Mouse (Mus musculus): ENCODE measurements around the gene Eno4. TPM values are rescaled to one million over a fixed set of nuclear protein-coding genes. Genes with fewer than 3 reads are reported as not detected.

Gene Eno4
- polyA plus RNA-seq, 2 experiments, result 0.19 to 0.31 TPM

- no peak for ATAC-seq (ENCODE audit: low FRiP score, low read depth)
- Histone ChIP-seq H3K4me1 (ENCODE audit: control insufficient read depth, insufficient read depth, low read length) (peaks cover 7% of the 10 kb centered on the region), H3K9ac (ENCODE audit: low read depth, low read length, severe bottlenecking) (no peak overlapping the region), H3K27ac (replicated peaks; ENCODE audit: low read depth, low read length) (no peak overlapping the region), H3K9me3 (ENCODE audit: control insufficient read depth, low read length) (no peaks in the 10 kb centered on the region), H3K4me2 (replicated peaks; ENCODE audit: low read depth, low read length, severe bottlenecking) (0 out of 2 replicates have a peak overlapping the region, but pooled peaks have one; percentile 7), H3K4me3 (replicated peaks; ENCODE audit: low read length) (peak overlapping the region; percentile 14; the same call in 1 of the 2 replicates), H3K36me3 (ENCODE audit: control insufficient read depth, insufficient read depth, low read length) (no peaks in the 10 kb centered on the region), H3K27me3 (ENCODE audit: control insufficient read depth, insufficient read depth, low read length) (peaks cover 5% of the 10 kb centered on the region; the same call in 1 of the 2 replicates)
- WGBS, result 22% methylated on average over 13 of the region's 13 CpGs
- no peak for DNase-seq (ENCODE audit: low spot score)
- TF ChIP-seq POLR2A (IDR thresholded peaks at IDR 0.05; ENCODE audit: borderline replicate concordance, extremely low read depth, insufficient read depth, insufficient read length), result no peak
Observed at GRCm38 (mm10) chr19:58970826-58971225, 27.6 kb downstream of the Eno4 start.

- WGBS, result 87% methylated on average over 8 of the region's 8 CpGs
- H3K4me2 ChIP-seq (replicated peaks; ENCODE audit: low read depth, low read length, severe bottlenecking), result no peak overlapping the region
- no peaks in the 10 kb centered on the region for H3K36me3 ChIP-seq (ENCODE audit: control insufficient read depth, insufficient read depth, low read length)
- H3K9ac ChIP-seq (ENCODE audit: low read depth, low read length, severe bottlenecking), result no peak overlapping the region
- DNase-seq (ENCODE audit: low spot score) (no peak), ATAC-seq (ENCODE audit: low FRiP score, low read depth) (no peak)
- H3K4me3 ChIP-seq (replicated peaks; ENCODE audit: low read length), result no peak overlapping the region
- H3K9me3 ChIP-seq (ENCODE audit: control insufficient read depth, low read length), result no peaks in the 10 kb centered on the region
- peaks cover 5% of the 10 kb centered on the region; the same call in 1 of the 2 replicates for H3K27me3 ChIP-seq (ENCODE audit: control insufficient read depth, insufficient read depth, low read length)
- TF ChIP-seq POLR2A (IDR thresholded peaks at IDR 0.05; ENCODE audit: borderline replicate concordance, extremely low read depth, insufficient read depth, insufficient read length), result no peak
- H3K27ac ChIP-seq (replicated peaks; ENCODE audit: low read depth, low read length), result no peak overlapping the region
- 0 out of 2 replicates have a peak, but pooled peaks cover 1% of the 10 kb centered on the region for H3K4me1 ChIP-seq (ENCODE audit: control insufficient read depth, insufficient read depth, low read length)
Observed at GRCm38 (mm10) chr19:58974126-58974525, 30.9 kb downstream of the Eno4 start.

GRCm38 (mm10) chr19:58975216-58975863, 32.1 kb downstream of the Eno4 start:
- DNase-seq (ENCODE audit: low spot score) (no peak), ATAC-seq (ENCODE audit: low FRiP score, low read depth) (peak; percentile 65; the same call in 1 of the 2 replicates)
- Histone ChIP-seq H3K9me3 (ENCODE audit: control insufficient read depth, low read length) (no peaks in the 10 kb centered on the region), H3K4me1 (ENCODE audit: control insufficient read depth, insufficient read depth, low read length) (0 out of 2 replicates have a peak, but pooled peaks cover 5% of the 10 kb centered on the region), H3K4me3 (replicated peaks; ENCODE audit: low read length) (no peak overlapping the region), H3K27ac (replicated peaks; ENCODE audit: low read depth, low read length) (no peak overlapping the region), H3K36me3 (ENCODE audit: control insufficient read depth, insufficient read depth, low read length) (no peaks in the 10 kb centered on the region), H3K4me2 (replicated peaks; ENCODE audit: low read depth, low read length, severe bottlenecking) (no peak overlapping the region), H3K27me3 (ENCODE audit: control insufficient read depth, insufficient read depth, low read length) (peaks cover 5% of the 10 kb centered on the region; the same call in 1 of the 2 replicates), H3K9ac (ENCODE audit: low read depth, low read length, severe bottlenecking) (no peak overlapping the region)
- 55% methylated on average over 11 of the region's 11 CpGs for WGBS
- TF ChIP-seq POLR2A (IDR thresholded peaks at IDR 0.05; ENCODE audit: borderline replicate concordance, extremely low read depth, insufficient read depth, insufficient read length), result no peak

- ATAC-seq (ENCODE audit: low FRiP score, low read depth) (0 out of 2 replicates have a peak, but pooled peaks have one; percentile 28), DNase-seq (ENCODE audit: low spot score) (no peak)
- no peak for TF ChIP-seq POLR2A (IDR thresholded peaks at IDR 0.05; ENCODE audit: borderline replicate concordance, extremely low read depth, insufficient read depth, insufficient read length)
- Histone ChIP-seq H3K4me1 (ENCODE audit: control insufficient read depth, insufficient read depth, low read length) (peaks cover 6% of the 10 kb centered on the region; the same call in 1 of the 2 replicates), H3K4me2 (replicated peaks; ENCODE audit: low read depth, low read length, severe bottlenecking) (no peak overlapping the region), H3K27me3 (ENCODE audit: control insufficient read depth, insufficient read depth, low read length) (no peaks in the 10 kb centered on the region), H3K36me3 (ENCODE audit: control insufficient read depth, insufficient read depth, low read length) (no peaks in the 10 kb centered on the region), H3K9me3 (ENCODE audit: control insufficient read depth, low read length) (no peaks in the 10 kb centered on the region), H3K4me3 (replicated peaks; ENCODE audit: low read length) (no peak overlapping the region), H3K9ac (ENCODE audit: low read depth, low read length, severe bottlenecking) (no peak overlapping the region), H3K27ac (replicated peaks; ENCODE audit: low read depth, low read length) (no peak overlapping the region)
- WGBS, result 49% methylated on average over 11 of the region's 11 CpGs
Observed at GRCm38 (mm10) chr19:58978401-58979171, 35.4 kb downstream of the Eno4 start.

- TF ChIP-seq POLR2A (IDR thresholded peaks at IDR 0.05; ENCODE audit: borderline replicate concordance, extremely low read depth, insufficient read depth, insufficient read length), result no peak
- DNase-seq (ENCODE audit: low spot score) (peak; percentile 70), ATAC-seq (ENCODE audit: low FRiP score, low read depth) (no peak)
- Histone ChIP-seq H3K4me1 (ENCODE audit: control insufficient read depth, insufficient read depth, low read length) (peaks cover 6% of the 10 kb centered on the region; the same call in 1 of the 2 replicates), H3K27me3 (ENCODE audit: control insufficient read depth, insufficient read depth, low read length) (no peaks in the 10 kb centered on the region), H3K9me3 (ENCODE audit: control insufficient read depth, low read length) (no peaks in the 10 kb centered on the region), H3K27ac (replicated peaks; ENCODE audit: low read depth, low read length) (no peak overlapping the region), H3K36me3 (ENCODE audit: control insufficient read depth, insufficient read depth, low read length) (no peaks in the 10 kb centered on the region), H3K9ac (ENCODE audit: low read depth, low read length, severe bottlenecking) (no peak overlapping the region), H3K4me2 (replicated peaks; ENCODE audit: low read depth, low read length, severe bottlenecking) (peak overlapping the region; percentile 18), H3K4me3 (replicated peaks; ENCODE audit: low read length) (no peak overlapping the region)
- 31% methylated on average over 13 of the region's 13 CpGs for WGBS
Observed at GRCm38 (mm10) chr19:58979436-58980055, 36.3 kb downstream of the Eno4 start.

Data from limb, embryonic 14.5 days (tissue).